Mouse (Mus musculus): ENCODE measurements around the gene Gata3.

DNA sequence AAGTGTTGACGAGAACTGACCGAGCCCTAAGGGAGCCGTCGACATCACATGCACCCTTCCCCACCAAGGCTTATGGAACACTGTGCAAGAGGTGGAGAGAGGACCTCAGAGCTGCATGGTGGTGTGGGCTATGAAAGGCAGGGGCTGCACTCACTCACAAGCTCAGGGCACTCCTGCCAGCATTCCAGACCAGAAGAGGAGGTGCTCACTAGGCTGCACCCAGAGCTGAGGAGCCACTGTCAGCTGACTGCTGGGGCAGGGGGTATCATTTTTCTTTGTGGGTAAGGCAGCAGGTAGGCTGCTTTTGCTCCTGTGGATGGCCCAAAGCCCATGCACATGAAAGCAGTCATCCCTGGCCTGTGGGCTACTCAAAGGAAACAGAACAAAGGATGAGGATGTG is 49.4 kb upstream of the Gata3 start:
- no peak for TF ChIP-seq EP300 (IDR thresholded peaks at IDR 0.05; ENCODE audit: low read depth)
- TF ChIP-seq CTCF (IDR thresholded peaks at IDR 0.05; ENCODE audit: low read depth), result no peak
